Mouse (Mus musculus): Measurements from ENCODE around the gene Aatf. TPM values are rescaled to one million over a fixed set of nuclear protein-coding genes. Genes with fewer than 3 reads are reported as not detected.

The Aatf gene
- polyA plus RNA-seq, 1 experiment from 2014 or later = 63.6 TPM

- Histone ChIP-seq H3K9me3 (ENCODE audit: control insufficient read depth, low read length) (no peaks in the 10 kb centered on the region), H3K4me1 (ENCODE audit: control insufficient read depth, insufficient read depth, low read length) (peaks cover 6% of the 10 kb centered on the region), H3K4me2 (ENCODE audit: low read depth, low read length) (no peak overlapping the region), H3K9ac (ENCODE audit: low read depth, low read length) (no peak overlapping the region), H3K4me3 (ENCODE audit: low read length) (no peak overlapping the region), H3K36me3 (ENCODE audit: control insufficient read depth, insufficient read depth, low read length) (no peaks in the 10 kb centered on the region), H3K27me3 (replicated peaks; ENCODE audit: control insufficient read depth, insufficient read depth, low read length) (peaks cover 65% of the 10 kb centered on the region), H3K27ac (ENCODE audit: low read length) (no peak overlapping the region)
- no peak for ATAC-seq
- 18% methylated on average over 14 of the region's 14 CpGs for whole genome bisulfite sequencing
These were observed 16.7 kb upstream of the Aatf start for GRCm38 (mm10) chr11:84529797-84530703.

- H3K9ac ChIP-seq (ENCODE audit: low read depth, low read length) = no peak overlapping the region
- no peak overlapping the region for H3K4me3 ChIP-seq (ENCODE audit: low read length)
- H3K36me3 ChIP-seq (ENCODE audit: control insufficient read depth, insufficient read depth, low read length) = no peaks in the 10 kb centered on the region
- peaks cover 6% of the 10 kb centered on the region for H3K4me1 ChIP-seq (ENCODE audit: control insufficient read depth, insufficient read depth, low read length)
- peaks cover 73% of the 10 kb centered on the region for H3K27me3 ChIP-seq (replicated peaks; ENCODE audit: control insufficient read depth, insufficient read depth, low read length)
- H3K27ac ChIP-seq (ENCODE audit: low read length) = no peak overlapping the region
- no peaks in the 10 kb centered on the region for H3K9me3 ChIP-seq (ENCODE audit: control insufficient read depth, low read length)
- ATAC-seq = no peak
- WGBS = 7% methylated on average over 24 of the region's 24 CpGs
- H3K4me2 ChIP-seq (ENCODE audit: low read depth, low read length) = no peak overlapping the region
These were observed 15.9 kb upstream of the Aatf start for GRCm38 (mm10) chr11:84529143-84529755.

GRCm38 (mm10) chr11:84526976-84527860 is 13.9 kb upstream of the Aatf start:
- Histone ChIP-seq H3K27ac (ENCODE audit: low read length) (no peak overlapping the region), H3K4me1 (ENCODE audit: control insufficient read depth, insufficient read depth, low read length) (peaks cover 15% of the 10 kb centered on the region), H3K4me3 (ENCODE audit: low read length) (no peak overlapping the region), H3K27me3 (replicated peaks; ENCODE audit: control insufficient read depth, insufficient read depth, low read length) (peaks cover 94% of the 10 kb centered on the region), H3K4me2 (ENCODE audit: low read depth, low read length) (no peak overlapping the region), H3K9me3 (ENCODE audit: control insufficient read depth, low read length) (no peaks in the 10 kb centered on the region), H3K9ac (ENCODE audit: low read depth, low read length) (no peak overlapping the region), H3K36me3 (ENCODE audit: control insufficient read depth, insufficient read depth, low read length) (no peaks in the 10 kb centered on the region)
- no peak for ATAC-seq
- 15% methylated on average over 29 of the region's 29 CpGs for WGBS

GRCm38 (mm10) chr11:84526451-84526850 is 13.1 kb upstream of the Aatf start:
- Histone ChIP-seq H3K4me1 (ENCODE audit: control insufficient read depth, insufficient read depth, low read length) (peaks cover 15% of the 10 kb centered on the region), H3K27ac (ENCODE audit: low read length) (no peak overlapping the region), H3K27me3 (replicated peaks; ENCODE audit: control insufficient read depth, insufficient read depth, low read length) (peaks cover 95% of the 10 kb centered on the region), H3K4me2 (ENCODE audit: low read depth, low read length) (peak overlapping the region; percentile 68; the same call in 1 of the 2 replicates), H3K4me3 (ENCODE audit: low read length) (peak overlapping the region; percentile 54), H3K9ac (ENCODE audit: low read depth, low read length) (no peak overlapping the region), H3K36me3 (ENCODE audit: control insufficient read depth, insufficient read depth, low read length) (no peaks in the 10 kb centered on the region), H3K9me3 (ENCODE audit: control insufficient read depth, low read length) (0 out of 2 replicates have a peak, but pooled peaks cover 2% of the 10 kb centered on the region)
- no peak for ATAC-seq
- 2% methylated on average over 10 of the region's 10 CpGs for WGBS

- peak; percentile 31; the same call in 1 of the 2 replicates for ATAC-seq
- WGBS = under 1% methylated on average over 64 of the region's 64 CpGs
- Histone ChIP-seq H3K4me2 (ENCODE audit: low read depth, low read length) (peak within 1 kb of the TSS; percentile 68), H3K4me1 (ENCODE audit: control insufficient read depth, insufficient read depth, low read length) (peaks cover 15% of the 10 kb centered on the region), H3K9ac (ENCODE audit: low read depth, low read length) (0 out of 2 replicates have a peak within 1 kb of the TSS, but pooled peaks have one; percentile 25), H3K9me3 (ENCODE audit: control insufficient read depth, low read length) (0 out of 2 replicates have a peak, but pooled peaks cover 2% of the 10 kb centered on the region), H3K36me3 (ENCODE audit: control insufficient read depth, insufficient read depth, low read length) (no peaks in the 10 kb centered on the region), H3K4me3 (ENCODE audit: low read length) (peak within 1 kb of the TSS; percentile 54), H3K27me3 (replicated peaks; ENCODE audit: control insufficient read depth, insufficient read depth, low read length) (peaks cover 98% of the 10 kb centered on the region), H3K27ac (ENCODE audit: low read length) (no peak within 1 kb of the TSS)
These were observed 12.3 kb upstream of the Aatf start, which contains the start of gene Lhx1 for GRCm38 (mm10) chr11:84525421-84526274. Lhx1 (minus strand) TSS chr11:84525535.

GRCm38 (mm10) chr11:84524511-84525270 is 11.4 kb upstream of the Aatf start:
- Histone ChIP-seq H3K4me3 (ENCODE audit: low read length) (peak overlapping the region; percentile 54), H3K36me3 (ENCODE audit: control insufficient read depth, insufficient read depth, low read length) (no peaks in the 10 kb centered on the region), H3K27me3 (replicated peaks; ENCODE audit: control insufficient read depth, insufficient read depth, low read length) (peaks cover 98% of the 10 kb centered on the region), H3K9me3 (ENCODE audit: control insufficient read depth, low read length) (0 out of 2 replicates have a peak, but pooled peaks cover 2% of the 10 kb centered on the region), H3K4me1 (ENCODE audit: control insufficient read depth, insufficient read depth, low read length) (peaks cover 17% of the 10 kb centered on the region), H3K9ac (ENCODE audit: low read depth, low read length) (no peak overlapping the region), H3K4me2 (ENCODE audit: low read depth, low read length) (peak overlapping the region; percentile 68), H3K27ac (ENCODE audit: low read length) (no peak overlapping the region)
- 1% methylated on average over 48 of the region's 48 CpGs for WGBS
- ATAC-seq = peak; percentile 26; the same call in 1 of the 2 replicates

GRCm38 (mm10) chr11:84523841-84524510 is 10.7 kb upstream of the Aatf start:
- Histone ChIP-seq H3K27ac (ENCODE audit: low read length) (no peak overlapping the region), H3K9ac (ENCODE audit: low read depth, low read length) (no peak overlapping the region), H3K4me3 (ENCODE audit: low read length) (no peak overlapping the region), H3K27me3 (replicated peaks; ENCODE audit: control insufficient read depth, insufficient read depth, low read length) (peaks cover 98% of the 10 kb centered on the region), H3K4me2 (ENCODE audit: low read depth, low read length) (no peak overlapping the region), H3K36me3 (ENCODE audit: control insufficient read depth, insufficient read depth, low read length) (no peaks in the 10 kb centered on the region), H3K4me1 (ENCODE audit: control insufficient read depth, insufficient read depth, low read length) (peaks cover 17% of the 10 kb centered on the region), H3K9me3 (ENCODE audit: control insufficient read depth, low read length) (0 out of 2 replicates have a peak, but pooled peaks cover 2% of the 10 kb centered on the region)
- no peak for ATAC-seq
- 1% methylated on average over 35 of the region's 35 CpGs for WGBS
